Mouse (Mus musculus): ENCODE data around the gene Hdac11.

DNA sequence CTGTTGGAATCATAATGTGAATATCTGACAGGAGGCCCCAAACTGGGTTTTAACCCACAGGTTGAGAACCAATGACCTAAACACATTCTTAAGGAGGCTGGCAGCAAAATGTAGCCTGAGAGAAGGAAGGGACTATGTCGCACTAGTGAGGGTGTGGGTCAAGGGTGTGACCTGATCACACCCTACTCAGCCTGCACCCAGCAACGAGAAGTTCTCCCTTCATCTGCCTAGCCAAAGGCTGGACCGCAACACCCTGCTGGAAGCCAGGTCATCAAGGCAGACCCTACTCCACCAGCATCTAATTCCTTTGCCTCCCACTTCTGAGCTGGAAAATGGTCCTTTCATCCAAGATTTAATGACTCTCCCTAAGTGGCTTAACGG, 40.6 kb upstream of the Hdac11 start:
- TF ChIP-seq POLR2A (IDR thresholded peaks at IDR 0.05; ENCODE audit: insufficient read depth, low read length) (no peak), CTCF (IDR thresholded peaks at IDR 0.05; ENCODE audit: low read depth, low read length) (no peak), EP300 (IDR thresholded peaks at IDR 0.05; ENCODE audit: insufficient read depth, low read depth, low read length) (no peak)
